Mouse (Mus musculus): ENCODE data around the gene Slc25a22.

DNA sequence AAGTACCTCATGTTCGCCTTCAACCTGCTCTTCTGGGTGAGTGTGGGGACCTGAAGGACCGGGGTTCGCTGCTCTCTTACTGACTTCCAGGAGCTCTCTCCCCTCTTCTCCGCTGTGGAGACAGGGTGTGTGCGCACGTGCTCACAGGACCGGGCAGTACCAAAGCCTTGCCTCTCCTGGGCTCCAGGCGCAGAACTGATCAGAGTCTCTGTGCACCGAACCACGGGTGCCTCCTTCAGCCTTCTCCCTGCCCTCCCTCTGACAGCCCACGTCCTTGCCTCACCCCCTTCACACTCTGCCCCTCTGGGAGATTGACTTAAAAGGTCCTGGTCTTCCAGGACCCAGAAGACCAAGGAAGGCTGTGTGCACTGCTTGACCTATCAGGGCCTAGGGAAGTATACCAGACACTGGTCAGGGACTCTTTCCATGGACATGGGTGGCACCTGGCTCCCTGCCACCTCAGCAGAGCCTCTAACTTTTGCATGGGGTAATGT lies 44.9 kb upstream of the Slc25a22 start:
- no peak for TF ChIP-seq CTCF (IDR thresholded peaks at IDR 0.05; ENCODE audit: borderline replicate concordance, insufficient read depth, low read depth, low read length)
- no peak for TF ChIP-seq POLR2A (IDR thresholded peaks at IDR 0.05; ENCODE audit: borderline replicate concordance, insufficient read depth, low read length)

Measured in cerebellum, adult 2 months (tissue).